Mouse (Mus musculus): Measurements from ENCODE around the gene Dnase1l3.

Dnase1l3 gene

DNA sequence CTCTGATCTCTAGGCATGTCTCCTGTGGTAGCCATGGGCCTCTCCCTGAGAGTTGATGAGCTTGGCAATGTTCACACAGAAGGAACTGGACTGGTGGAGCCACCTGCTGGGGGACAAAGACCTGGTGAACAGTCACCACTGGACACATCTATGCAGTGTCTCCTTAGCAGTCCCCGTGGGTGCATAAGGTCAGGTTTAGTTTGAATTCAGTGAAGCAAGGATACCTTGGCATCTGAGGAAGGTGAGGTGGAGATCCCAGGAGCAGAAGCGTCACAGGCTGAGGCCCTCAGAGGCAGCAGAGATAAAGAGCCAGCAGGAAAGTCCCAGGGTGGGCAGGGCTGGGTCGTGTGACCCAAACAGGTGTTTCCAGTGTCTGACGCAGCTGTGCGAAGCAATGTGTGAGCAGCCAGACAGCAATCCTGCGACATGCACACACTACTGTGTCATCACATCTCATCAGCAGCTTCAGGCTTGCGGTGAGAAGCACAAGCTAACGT lies at the start of gene Dnase1l3:
Gene Dnase1l3 (minus strand): TSS at position 303 of the 497 bp plus-strand sequence.
- peak in 1 of 2 experiments; percentile 31 for DNase-seq (ENCODE audit: low spot score in 2 of 2)

DNA sequence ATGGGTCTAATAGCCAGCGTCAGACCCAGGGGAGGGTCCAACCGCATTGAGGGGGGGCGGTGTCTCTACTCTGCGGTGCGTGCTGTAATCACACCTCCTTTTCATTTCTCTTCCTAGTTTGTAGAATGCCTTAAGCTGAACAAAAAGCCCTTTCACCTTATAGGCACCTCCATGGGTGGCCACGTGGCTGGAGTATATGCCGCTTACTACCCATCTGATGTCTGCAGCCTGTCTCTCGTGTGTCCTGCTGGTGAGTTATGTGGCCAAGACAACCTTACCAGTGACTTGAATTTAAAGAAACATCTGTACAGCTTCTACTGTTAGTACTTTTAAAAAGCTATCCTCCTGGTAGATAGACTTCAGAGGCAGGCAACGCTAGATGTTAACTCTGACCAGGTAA lies 48.2 kb upstream of the Dnase1l3 start:
- no peak for DNase-seq (ENCODE audit: low spot score in 2 of 2)

DNA sequence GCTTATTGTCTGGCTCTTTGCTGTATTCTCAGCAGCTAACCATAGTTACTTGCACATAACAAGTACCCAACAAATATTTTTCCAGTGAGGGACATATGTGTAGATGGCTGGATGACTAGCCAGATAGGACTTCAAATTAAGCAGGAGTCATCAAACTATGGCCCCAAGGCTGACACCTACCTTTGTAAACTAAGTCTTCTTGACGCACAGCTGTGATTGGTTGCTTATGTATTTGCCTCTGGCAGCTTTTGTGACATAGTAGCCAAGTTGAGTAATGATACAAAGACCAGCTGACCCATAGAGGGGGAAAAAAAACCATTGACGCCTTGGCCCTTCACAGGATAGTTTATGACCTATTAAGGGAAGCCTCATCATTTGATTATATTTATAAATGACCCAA lies 47.7 kb upstream of the Dnase1l3 start:
- DNase-seq (ENCODE audit: low spot score in 2 of 2), result no peak

DNA sequence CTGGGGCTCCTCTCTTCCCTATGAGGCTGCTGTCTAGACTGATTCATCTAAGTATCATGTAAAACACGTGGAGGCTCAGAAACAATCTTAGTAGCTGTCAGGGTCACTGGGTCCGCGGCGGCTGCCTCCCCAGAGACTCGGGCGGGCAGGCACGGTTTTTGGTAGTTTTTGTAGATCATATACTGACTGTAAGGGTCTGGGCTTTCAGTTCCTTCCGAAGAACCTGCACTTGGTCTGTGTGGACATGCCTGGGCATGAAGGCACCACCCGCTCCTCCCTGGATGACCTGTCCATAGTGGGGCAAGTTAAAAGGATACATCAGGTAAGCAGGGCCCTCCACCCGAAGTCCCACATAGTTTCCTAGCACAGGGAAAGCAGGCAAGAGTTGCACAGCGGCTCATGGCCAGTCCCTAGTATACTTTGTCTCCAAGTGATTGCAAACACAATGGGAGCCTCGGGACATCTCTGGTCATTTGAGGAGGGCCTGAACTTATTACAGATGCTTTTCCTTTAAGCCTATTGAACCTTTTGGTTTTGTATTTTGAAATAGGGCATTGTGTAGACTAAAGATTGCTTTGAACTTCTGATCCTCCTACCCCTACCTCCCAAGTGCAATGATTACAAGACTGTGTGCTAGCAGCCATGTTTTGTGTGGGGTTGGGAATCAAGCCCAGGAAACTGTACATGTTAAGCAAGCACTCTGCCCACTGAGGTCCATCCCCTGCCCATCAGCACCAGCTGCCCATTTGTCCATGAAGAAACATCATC lies 46.7 kb upstream of the Dnase1l3 start:
- no peak for DNase-seq (ENCODE audit: low spot score in 2 of 2)

DNA sequence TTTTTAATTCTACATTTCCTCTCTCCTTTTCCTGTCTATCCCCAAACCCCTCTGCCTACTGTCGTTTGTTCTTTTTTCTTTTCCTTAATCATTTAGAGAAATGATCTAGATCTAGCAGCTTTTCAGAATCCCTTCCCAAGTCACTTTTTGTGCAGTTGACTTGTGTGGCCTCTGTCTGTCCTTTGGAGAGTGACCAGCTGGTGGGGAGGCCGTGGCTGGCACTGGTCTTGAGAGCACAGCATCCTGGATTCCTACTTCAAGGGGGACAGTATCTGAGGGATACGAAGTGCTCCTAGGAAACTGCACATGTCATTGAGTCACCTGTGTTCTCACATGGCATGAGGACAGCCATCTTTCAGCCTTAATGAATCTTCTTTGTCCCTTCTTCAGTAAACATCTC lies 45.8 kb upstream of the Dnase1l3 start:
- DNase-seq (ENCODE audit: low spot score in 2 of 2), result no peak

DNA sequence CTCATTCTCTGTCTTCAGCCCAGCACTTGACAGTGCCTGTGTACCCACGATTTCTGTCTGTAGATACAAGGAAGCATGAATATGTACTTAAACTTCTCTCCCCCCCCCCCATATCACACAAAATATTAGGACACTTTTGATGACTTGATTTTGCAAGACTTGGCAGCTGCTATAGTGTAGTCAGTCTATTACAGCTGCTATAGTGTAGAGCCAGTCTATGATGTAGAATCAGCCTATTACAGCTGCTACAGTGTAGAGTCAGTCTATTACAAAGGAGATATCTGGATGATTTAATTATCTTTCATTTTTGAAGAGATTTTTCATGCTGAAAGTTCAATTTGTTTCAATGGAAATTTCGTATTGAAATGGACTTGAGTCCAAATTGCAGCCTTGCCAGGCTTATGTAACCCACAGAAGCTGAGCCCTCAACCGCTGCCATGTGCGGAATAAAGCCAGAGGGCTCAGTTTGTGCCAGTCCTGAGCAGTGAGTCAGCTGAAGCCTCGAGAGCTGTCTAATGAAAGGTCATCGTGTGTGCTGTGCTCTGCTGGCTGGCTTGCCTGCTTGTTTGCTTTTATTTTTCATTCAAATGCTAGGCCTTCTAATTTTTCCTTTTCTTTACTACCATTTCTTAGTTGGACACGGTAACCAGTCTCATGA lies 44.5 kb upstream of the Dnase1l3 start:
- no peak for DNase-seq (ENCODE audit: low spot score in 2 of 2)

DNA sequence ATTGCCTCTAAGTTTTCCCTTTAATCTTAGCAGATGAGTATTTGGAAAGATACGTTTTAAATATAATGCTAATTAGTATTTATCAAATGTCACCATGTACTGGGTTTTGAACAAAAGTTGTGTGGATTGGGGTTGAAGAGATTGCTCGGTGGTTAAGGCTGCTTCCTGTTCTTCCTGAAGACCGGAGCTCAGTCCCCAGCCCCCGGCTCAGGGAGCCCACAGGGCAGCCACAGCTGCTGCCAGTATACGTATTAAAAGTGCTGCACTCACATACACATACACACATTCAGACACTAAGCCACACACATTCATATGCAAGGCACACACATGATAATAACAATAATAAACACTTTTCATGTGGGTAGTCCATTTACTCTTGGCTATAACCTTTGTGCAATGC lies 43.8 kb upstream of the Dnase1l3 start:
- DNase-seq (ENCODE audit: low spot score in 2 of 2), result no peak

DNA sequence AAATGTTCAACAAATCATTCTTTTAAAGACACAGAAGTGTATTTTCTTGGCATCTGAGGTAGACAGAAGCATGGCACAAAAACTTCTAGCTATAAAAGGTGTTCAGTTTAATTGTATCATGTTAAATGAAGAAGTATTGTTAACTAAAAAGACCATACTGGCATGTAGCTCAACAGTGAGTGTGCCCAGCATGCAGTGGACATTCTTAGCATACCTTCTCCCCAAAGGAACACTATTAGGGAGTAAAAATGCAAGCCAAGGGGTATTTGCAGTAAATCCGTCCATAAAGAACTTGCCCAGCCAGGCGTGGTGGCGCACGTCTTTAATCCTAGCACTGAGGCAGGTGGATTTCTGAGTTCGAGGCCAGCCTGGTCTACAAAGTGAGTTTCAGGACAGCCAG lies 42.0 kb upstream of the Dnase1l3 start:
- no peak for DNase-seq (ENCODE audit: low spot score in 2 of 2)

DNA sequence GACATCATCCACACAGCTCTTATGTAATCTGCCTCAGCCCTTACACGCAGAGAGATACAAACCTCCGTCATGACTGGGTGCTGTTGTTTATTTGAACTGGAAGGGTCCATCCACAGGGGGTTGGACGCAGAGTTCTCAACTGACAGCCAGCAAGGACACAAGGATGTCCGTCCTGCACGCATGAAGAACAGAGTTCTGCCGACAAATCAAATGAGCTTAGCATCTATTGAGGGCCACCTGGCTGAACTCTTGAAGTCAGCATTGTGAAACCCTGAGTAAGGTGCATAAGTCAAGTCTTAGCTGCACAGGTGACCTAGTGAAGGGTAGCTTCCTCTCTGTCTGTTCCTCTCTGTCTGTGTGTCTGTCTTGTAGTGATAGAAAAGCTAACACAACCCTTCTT lies 41.6 kb upstream of the Dnase1l3 start:
- DNase-seq (ENCODE audit: low spot score in 2 of 2), result no peak

DNA sequence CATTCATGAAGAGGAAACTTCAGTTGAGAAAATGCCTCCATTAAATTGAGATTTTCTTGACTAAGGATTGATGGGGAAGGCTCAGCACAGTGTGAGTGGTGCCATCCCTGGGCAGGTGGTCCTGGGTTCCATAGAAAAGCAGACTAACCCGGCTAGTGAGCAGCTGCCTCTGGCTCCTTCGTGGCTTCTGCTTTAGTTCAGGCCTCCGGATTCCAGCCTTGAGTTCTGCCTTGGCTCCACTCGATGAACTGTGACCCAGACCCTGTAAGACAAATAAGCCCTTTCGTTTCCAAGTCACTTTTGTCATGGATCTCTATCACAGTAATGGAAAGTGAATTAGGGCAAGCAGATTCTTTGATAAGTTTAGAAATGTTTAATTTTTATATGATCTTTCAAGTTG lies 40.2 kb upstream of the Dnase1l3 start:
- DNase-seq (ENCODE audit: low spot score in 2 of 2), result no peak

DNA sequence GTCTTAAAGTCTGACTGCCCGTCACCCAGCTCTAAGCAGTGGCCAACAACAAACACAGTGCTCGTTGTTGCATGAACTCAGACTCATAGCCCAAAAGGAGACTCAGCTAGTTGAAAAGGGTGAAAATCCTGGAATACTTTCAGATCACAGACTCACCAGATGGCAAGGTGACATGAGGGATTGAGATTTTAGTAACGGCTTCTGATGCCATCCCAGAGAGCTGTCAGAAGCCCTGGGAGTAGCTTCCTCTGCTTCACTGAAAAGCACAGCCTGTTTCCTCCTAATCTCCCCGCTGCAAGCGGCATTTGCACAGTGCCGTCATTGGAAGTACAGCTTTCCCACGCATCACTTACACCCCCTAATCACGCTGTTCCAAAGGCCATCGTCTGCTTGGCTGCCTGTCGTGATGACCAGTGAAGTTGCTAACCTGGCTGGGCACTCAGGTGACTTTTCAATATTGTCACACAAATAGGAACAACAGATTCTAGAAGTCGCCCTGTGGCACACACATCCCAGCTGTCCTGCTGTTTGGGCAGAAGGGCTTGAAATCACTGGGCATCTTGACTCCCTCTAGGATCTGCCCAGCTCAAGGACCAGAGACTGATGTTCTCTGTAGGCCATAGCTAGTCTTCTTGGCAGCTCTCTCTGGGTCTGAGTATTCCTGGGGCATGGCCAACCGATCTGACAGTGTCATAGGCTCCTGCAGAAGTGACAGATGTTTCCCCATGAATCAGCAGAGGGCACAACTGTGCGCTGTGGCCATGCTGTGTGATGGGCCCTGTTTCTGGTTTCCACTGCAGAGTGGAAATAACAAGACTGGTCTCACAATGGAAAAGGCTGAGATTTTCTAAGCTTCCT lies 37.9 kb upstream of the Dnase1l3 start:
- DNase-seq (ENCODE audit: low spot score in 2 of 2), result no peak

DNA sequence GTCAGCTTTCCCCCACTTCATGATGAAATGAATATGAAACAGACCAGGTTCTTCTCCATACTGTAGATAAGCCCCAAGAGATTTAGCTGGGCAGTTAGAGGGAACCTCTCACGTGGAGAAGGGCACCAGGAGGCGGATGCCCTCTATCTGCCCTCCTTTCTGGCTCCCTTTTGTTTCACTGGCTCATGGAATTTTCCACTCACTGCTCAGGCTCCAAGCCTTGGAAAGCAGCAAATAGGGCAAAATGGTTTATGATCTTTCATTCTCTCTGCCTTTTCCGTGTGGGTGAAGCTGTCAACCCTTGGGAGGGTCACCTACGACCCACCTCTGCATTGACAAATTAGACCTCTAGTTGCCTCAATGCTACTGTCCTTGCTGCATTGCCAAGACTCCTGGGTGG lies 36.2 kb upstream of the Dnase1l3 start:
- DNase-seq (ENCODE audit: low spot score in 2 of 2), result no peak

DNA sequence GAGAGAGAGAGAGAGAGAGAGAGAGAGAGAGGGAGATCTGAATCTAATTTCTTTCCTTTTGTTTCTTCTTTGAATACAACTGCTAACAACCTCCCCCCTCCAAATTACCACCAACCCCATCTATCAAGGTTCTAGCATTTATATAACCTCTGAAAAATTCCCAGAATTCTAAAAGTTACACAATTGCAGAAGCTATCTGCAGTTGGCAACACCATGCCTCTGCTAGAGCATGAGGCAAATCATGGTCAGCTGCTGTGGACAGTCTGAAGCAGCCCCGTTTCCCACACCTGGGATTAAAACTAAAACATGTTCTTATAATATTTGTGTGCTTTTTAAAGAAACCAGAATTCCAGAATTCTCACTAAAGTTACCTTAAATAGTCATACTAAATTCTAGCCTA lies 35.4 kb upstream of the Dnase1l3 start:
- no peak for DNase-seq (ENCODE audit: low spot score in 2 of 2)

DNA sequence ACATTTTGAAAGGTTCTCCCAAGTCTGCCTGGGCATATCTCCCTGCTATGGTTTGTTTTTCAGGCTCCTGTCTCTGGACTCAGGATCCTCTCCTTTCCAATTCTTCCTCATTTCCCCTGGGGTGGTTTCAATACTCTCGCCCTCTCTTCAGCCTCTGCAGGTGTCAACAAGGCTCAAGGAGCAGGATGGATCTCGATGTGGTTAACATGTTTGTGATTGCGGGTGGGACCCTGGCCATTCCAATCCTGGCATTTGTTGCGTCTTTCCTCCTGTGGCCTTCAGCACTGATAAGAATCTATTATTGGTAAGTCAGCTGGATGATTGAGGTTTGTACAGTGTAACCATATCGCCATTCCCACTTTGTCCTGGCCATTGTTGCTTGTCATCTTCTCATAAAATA lies 33.7 kb upstream of the Dnase1l3 start:
- DNase-seq (ENCODE audit: low spot score in 2 of 2), result no peak

DNA sequence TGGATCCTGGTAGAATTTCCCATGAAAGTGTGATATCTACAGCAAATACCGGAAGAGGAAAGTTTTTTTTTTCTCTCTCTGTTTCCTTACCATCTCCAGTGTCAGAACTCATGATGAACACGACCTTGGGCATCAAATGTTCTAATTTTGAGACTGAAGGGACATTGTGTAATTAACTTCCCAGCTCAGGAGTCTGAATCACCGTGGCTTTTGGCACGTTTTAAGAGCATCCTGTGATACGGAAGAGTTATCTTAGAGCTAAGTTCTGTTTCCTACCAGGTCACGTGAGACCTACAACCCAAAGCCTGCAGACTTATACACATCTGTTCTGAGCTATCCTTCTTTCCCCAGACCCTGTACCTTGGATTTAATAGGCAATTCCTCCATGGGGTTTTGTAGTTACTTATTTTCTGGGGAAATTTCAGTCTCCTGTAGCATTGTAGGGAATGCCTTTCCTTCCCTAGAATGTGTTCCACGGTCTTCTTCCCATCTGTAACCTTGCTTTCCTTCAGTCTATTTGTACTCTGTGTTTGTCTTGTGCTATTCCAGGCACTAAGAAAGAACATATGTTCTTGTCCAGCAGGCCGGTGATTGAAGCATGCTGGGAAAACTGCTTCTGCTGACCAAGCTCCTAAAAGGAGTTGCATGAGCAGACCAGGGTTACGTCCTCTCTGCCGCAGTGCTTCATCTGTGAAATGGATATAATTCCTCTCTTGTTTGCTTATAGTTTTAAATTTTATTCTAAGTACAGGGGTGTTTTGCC lies 32.6 kb upstream of the Dnase1l3 start:
- DNase-seq (ENCODE audit: low spot score in 2 of 2), result no peak

DNA sequence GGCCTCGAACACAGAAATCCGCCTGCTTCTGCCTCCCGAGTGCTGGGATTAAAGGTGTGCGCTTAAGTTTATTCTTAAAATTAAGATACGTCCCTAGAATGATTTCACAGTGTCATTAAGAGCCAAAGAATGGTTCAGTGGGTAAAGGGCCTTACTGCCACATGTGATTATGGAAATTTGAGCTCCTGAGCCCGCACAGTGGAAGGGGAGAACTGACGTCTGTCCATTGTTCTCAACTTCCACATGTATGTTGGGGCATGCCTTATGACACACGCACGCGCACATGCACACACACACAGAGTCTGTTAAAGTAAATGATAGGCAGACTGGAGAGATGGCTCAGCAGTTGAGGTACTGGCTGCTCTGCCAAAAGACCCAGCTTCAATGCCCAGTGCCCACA lies 30.6 kb upstream of the Dnase1l3 start:
- no peak for DNase-seq (ENCODE audit: low spot score in 2 of 2)

DNA sequence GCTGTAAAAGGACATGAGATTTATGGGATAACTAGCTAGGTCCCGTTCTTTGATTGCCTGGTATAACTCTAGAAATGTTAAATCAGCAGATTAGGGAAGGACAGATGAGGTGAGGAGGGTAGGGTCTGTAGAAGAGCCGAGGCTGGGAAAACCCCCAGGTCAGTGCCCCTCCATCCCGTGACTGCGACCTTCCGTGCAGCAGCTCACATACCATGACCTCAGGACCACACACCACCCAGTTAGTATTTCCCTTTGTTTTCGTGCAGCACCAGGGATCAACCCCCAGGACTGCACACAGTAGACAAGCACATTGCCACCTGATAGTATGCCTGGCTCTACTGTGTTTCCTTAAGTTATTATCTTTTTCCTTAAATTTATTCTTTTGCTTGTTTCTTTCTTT lies 30.1 kb upstream of the Dnase1l3 start:
- DNase-seq (ENCODE audit: low spot score in 2 of 2), result no peak

DNA sequence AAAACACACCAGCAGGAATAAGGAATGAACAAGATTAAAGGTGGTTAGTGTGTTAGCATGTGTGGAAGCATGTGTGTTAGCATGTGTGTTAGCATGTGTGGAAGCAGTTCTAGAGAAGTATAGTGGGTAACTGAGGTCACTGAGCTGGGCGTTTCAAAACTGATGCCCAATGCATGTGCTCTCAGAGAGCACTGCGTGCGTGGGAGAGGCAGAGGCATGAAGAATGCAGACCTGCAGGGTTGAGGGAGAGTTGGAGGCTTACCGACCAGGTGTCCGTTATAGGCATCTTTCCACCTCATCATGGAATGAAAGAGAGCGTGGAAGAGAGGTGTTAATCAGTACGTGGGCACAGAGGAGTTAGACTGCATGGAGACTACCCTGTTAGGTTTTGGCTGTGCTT lies 26.2 kb upstream of the Dnase1l3 start:
- no peak for DNase-seq (ENCODE audit: low spot score in 2 of 2)

DNA sequence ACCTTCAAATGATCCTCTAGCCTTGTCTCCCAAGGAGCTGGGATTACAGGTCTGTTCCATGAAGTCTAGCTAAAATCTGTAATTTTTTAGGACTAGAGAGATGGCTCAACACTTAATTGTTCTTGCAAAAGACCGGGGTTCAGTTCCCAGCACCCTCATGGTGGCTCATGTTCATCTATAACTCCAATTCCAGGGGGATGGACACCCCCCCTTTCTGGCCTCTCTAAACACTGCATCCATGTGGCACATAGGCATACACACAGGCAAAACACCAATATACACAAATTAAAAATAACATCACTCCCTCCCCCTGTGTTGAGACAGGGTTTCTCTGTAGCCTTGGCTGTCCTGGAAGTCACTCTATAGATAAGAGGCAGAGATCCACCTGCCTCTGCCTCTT lies 25.6 kb upstream of the Dnase1l3 start:
- DNase-seq (ENCODE audit: low spot score in 2 of 2), result no peak

DNA sequence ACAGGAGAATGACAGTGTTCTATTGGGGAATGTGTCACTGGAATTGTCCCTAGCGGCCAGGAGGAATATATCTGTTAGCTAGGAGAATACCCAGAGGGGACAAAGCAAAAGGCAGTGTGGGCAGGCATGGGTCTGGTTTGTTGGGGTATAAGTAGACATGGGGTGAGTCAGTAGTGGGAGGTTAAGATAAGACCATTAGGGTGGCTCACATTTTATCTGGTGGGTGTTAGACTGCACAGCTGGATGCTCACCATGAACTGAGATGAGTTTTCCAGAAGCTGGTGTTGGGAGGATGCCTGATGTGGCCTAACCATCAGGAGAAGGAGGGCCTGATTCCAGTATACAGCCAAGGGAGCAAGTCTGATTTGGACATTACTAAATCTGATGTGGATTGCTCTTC lies 22.6 kb upstream of the Dnase1l3 start:
- DNase-seq (ENCODE audit: low spot score in 2 of 2), result no peak

DNA sequence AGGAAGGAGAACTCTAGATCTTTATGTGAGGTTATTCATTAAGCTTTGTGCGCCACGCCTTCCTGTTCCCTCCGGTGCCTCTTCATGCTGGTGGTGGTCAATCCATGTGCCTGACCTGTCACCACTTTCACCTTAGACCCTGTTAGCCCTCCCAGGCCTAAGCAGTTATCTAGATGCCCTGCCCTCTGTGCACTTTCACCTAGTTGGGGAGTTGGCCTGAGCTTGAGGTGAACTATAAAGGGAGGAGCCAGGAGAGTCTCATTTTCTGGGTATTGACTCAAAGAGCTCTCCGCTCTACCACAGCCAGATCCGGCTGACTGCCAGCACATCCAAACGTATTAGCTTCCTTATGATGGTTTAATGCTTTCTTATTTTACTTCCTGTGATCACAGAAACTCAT lies 21.9 kb upstream of the Dnase1l3 start:
- no peak for DNase-seq (ENCODE audit: low spot score in 2 of 2)

DNA sequence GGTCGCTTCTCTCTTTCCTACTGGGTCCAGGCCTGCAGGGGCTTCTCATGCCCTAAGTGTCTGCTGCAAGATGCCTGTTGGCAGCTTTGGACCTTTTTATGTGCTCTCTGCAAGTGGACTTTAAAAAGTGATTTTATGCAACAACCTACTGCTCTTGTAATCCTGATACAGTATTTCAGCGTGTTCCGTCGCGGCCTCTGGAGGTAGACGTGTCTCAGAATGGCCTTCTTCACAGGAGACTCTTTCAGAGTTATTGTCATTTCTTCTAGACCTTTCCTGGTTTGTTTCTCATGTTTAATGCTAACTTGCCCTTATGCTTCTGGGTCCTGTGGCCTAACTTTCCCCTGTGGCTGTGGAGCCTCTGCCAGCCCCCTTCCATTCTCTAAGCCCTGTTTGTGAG lies 21.4 kb upstream of the Dnase1l3 start:
- no peak for DNase-seq (ENCODE audit: low spot score in 2 of 2)
